Mouse (Mus musculus) neural tube, embryonic 14.5 days (tissue): ENCODE measurements around the gene Cacna1h. TPM values are rescaled to one million over a fixed set of nuclear protein-coding genes. Genes with fewer than 3 reads are reported as not detected.

ENCODE experiments used
- ATAC-seq: fragments of 200-750 bp; cut with Nextera tagmentation; 2 replicates; pipeline ENCODE4 v1.8.0; 2017; ENCODE audit warnings: low read depth, mild to moderate bottlenecking, moderate TSS enrichment, moderate library complexity
- H3K27ac ChIP-seq: fragments of 300-500 bp; sonication (generic); 2 replicates; pipeline ENCODE4 v1.5.1; 2014; ENCODE audit warnings: low read depth, mild to moderate bottlenecking, control low read depth, low read length, moderate library complexity, mixed read lengths
- H3K27me3 ChIP-seq: fragments of 300-500 bp; sonication (generic); 2 replicates; pipeline ENCODE4 v1.6.1; 2014; ENCODE audit warnings: low read length; ENCODE audit not compliant: control insufficient read depth, insufficient read depth
- H3K36me3 ChIP-seq: fragments of 300-500 bp; sonication (generic); 2 replicates; pipeline ENCODE4 v1.6.1; 2014; ENCODE audit warnings: low read length, mixed read lengths; ENCODE audit not compliant: control insufficient read depth, insufficient read depth
- H3K4me1 ChIP-seq: fragments of 300-500 bp; sonication (generic); 2 replicates; pipeline ENCODE4 v1.6.1; 2014; ENCODE audit warnings: low read length; ENCODE audit not compliant: control insufficient read depth, insufficient read depth
- H3K4me2 ChIP-seq: fragments of 300-500 bp; sonication (generic); 2 replicates; pipeline ENCODE4 v1.6.1; 2014; ENCODE audit warnings: mild to moderate bottlenecking, low read depth, low read length, control low read depth
- H3K4me3 ChIP-seq: fragments of 300-500 bp; sonication (generic); 2 replicates; pipeline ENCODE4 v1.5.1; 2014; ENCODE audit warnings: low read depth, low read length, control low read depth, mixed read lengths
- H3K9ac ChIP-seq: fragments of 300-500 bp; sonication (generic); replicated peaks from 2 replicates; pipeline ENCODE4 v1.6.1; 2014; ENCODE audit warnings: low read depth, mild to moderate bottlenecking, control low read depth, low read length, mixed read lengths
- H3K9me3 ChIP-seq: fragments of 300-500 bp; sonication (generic); 2 replicates; pipeline ENCODE4 v1.6.1; 2016; ENCODE audit warnings: low read length; ENCODE audit not compliant: control insufficient read depth
- WGBS: fragments of 180-500 bp; shearing (Covaris S2); extraction: QIAGEN DNeasy Blood & Tissue Kit; methylation state at CpG from one replicate; pipeline ENCODE4 v1.1.7; 2014; 5-methylcytosine and 5-hydroxymethylcytosine counted together
- polyA plus RNA-seq: library from polyadenylated mRNA; unstranded; fragments of >200 nt; fragmentation: Nextera tagmentation; extraction: Ambion mirVana; gene quantifications from 2 replicates; pipeline ENCODE4 v1.2.1, GENCODE M21; 2014

Gene Cacna1h
- polyA plus RNA-seq, 1 experiment from 2014 or later: 12.3 TPM

- H3K9me3 ChIP-seq: no peaks in the 10 kb centered on the region
- peaks cover 55% of the 10 kb centered on the region for H3K4me1 ChIP-seq
- H3K27me3 ChIP-seq: no peaks in the 10 kb centered on the region
- H3K4me3 ChIP-seq: no peak overlapping the region
- H3K4me2 ChIP-seq: no peak overlapping the region
- no peak overlapping the region for H3K9ac ChIP-seq
- no peak for ATAC-seq
- no peaks in the 10 kb centered on the region for H3K36me3 ChIP-seq
- 60% methylated on average over 4 of the region's 4 CpGs for WGBS
- H3K27ac ChIP-seq: no peak overlapping the region
Observed at GRCm38 (mm10) chr17:25407352-25407751, 26.2 kb downstream of the Cacna1h start.

DNA sequence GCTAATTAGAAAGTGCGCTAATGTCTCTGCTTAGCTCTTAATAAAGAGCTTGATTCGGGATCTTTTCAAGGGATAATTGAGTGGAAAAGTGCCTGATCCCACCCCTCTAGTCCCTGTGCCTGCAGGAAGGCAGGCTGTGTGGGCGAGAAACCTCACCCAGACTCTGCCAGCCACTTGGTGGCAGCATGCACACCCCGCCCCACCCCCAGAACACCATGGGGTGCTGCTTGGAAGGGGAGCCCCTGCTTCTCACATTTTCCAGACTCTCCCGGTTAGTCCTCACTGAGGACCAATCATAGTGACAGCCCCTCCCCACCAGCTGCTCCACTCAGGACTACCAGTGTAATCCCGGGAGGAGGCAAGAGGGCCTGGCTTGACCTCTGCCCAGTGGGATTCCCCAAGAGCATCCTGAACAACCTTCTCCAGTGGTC, 27.6 kb downstream of the Cacna1h start:
- Histone ChIP-seq H3K9ac (no peak overlapping the region), H3K4me3 (no peak overlapping the region), H3K4me1 (peaks cover 52% of the 10 kb centered on the region), H3K9me3 (no peaks in the 10 kb centered on the region), H3K36me3 (no peaks in the 10 kb centered on the region), H3K27ac (peak overlapping the region; percentile 44; the same call in 1 of the 2 replicates), H3K27me3 (no peaks in the 10 kb centered on the region), H3K4me2 (no peak overlapping the region)
- WGBS: 12% methylated on average over 6 of the region's 6 CpGs
- no peak for ATAC-seq

DNA sequence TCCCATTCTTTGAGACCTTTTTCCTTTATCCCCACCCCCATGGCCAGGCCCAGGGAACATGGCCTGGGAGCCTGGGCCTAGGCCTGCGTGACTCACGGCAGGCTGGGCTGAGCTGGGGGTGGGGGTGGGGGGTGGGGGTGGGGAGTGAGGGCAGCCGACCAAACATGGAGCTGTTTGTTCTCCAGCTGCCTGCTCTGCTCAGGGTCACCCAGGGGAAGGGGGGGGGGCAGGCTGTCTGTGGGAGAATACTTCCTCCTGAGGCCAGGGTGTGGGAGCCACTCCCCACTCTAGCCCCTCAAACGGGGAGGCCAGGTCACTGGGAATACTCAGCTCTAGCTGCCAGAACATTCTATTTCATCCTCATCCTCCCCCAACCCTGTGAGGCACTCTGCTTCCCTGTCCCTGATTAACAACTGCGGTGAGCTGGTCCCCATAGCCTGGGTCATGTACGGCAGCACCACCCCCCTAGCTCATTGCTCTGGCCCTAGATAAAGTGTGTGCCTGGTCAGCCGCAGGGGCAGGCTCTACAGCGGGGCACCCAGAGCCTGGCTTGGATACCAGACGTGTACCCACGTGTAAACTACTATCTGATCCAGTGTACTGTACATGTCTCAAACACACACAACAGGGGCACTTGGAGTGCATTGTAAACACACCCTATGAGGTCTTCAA, 28.2 kb downstream of the Cacna1h start:
- 9% methylated on average over 10 of the region's 10 CpGs for WGBS
- H3K4me2 ChIP-seq: no peak overlapping the region
- no peaks in the 10 kb centered on the region for H3K9me3 ChIP-seq
- ATAC-seq: peak; percentile 35; the same call in 1 of the 2 replicates
- no peak overlapping the region for H3K9ac ChIP-seq
- peaks cover 47% of the 10 kb centered on the region for H3K4me1 ChIP-seq
- peak overlapping the region; percentile 44; the same call in 1 of the 2 replicates for H3K27ac ChIP-seq
- no peak overlapping the region for H3K4me3 ChIP-seq
- no peaks in the 10 kb centered on the region for H3K36me3 ChIP-seq
- H3K27me3 ChIP-seq: no peaks in the 10 kb centered on the region

GRCm38 (mm10) chr17:25404190-25404589, 29.4 kb downstream of the Cacna1h start:
- peaks cover 41% of the 10 kb centered on the region for H3K4me1 ChIP-seq
- no peak for ATAC-seq

DNA sequence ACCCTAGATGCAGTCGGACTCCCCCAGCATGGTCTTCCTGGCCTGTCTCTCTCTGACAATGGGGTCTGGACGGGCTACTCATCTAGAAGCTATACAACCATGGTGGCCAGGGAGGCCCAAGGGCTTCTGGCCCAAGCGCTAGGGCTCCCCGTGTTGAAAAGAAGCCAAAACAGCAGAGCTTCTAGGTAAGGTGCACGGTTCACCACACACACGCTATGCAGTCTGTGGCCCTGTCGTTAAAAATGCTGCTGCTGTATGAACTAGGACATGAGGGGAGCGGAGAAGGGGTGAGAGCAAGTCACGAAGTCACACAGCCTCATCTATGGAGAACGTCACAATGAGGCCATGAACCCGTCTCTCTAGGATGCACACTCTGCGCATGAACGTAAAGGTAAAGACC, 31.4 kb downstream of the Cacna1h start:
- peaks cover 34% of the 10 kb centered on the region for H3K4me1 ChIP-seq

More at GRCm38 (mm10) chr17:25404190-25404589, 29.4 kb downstream of the Cacna1h start:
- H3K4me3 ChIP-seq: no peak overlapping the region
- 0 out of 2 replicates have a peak overlapping the region, but pooled peaks have one; percentile 8 for H3K9ac ChIP-seq
- H3K27ac ChIP-seq: no peak overlapping the region
- H3K9me3 ChIP-seq: no peaks in the 10 kb centered on the region
- no peak overlapping the region for H3K4me2 ChIP-seq
- no peaks in the 10 kb centered on the region for H3K36me3 ChIP-seq
- 31% methylated on average over 3 of the region's 3 CpGs for WGBS
- H3K27me3 ChIP-seq: no peaks in the 10 kb centered on the region

GRCm38 (mm10) chr17:25401491-25401890, 32.1 kb downstream of the Cacna1h start:
- Histone ChIP-seq H3K27ac (no peak overlapping the region), H3K36me3 (no peaks in the 10 kb centered on the region), H3K4me2 (no peak overlapping the region), H3K27me3 (no peaks in the 10 kb centered on the region), H3K9ac (no peak overlapping the region), H3K9me3 (no peaks in the 10 kb centered on the region), H3K4me1 (peaks cover 27% of the 10 kb centered on the region), H3K4me3 (no peak overlapping the region)
- WGBS: 38% methylated on average over 4 of the region's 4 CpGs
- no peak for ATAC-seq

More for the DNA sequence above, 31.4 kb downstream of the Cacna1h start:
- ATAC-seq: no peak
- H3K27ac ChIP-seq: no peak overlapping the region
- H3K36me3 ChIP-seq: no peaks in the 10 kb centered on the region
- H3K4me2 ChIP-seq: no peak overlapping the region
- no peaks in the 10 kb centered on the region for H3K27me3 ChIP-seq
- H3K9me3 ChIP-seq: no peaks in the 10 kb centered on the region
- 85% methylated on average over 13 of the region's 13 CpGs for WGBS
- H3K4me3 ChIP-seq: no peak overlapping the region
- H3K9ac ChIP-seq: no peak overlapping the region

DNA sequence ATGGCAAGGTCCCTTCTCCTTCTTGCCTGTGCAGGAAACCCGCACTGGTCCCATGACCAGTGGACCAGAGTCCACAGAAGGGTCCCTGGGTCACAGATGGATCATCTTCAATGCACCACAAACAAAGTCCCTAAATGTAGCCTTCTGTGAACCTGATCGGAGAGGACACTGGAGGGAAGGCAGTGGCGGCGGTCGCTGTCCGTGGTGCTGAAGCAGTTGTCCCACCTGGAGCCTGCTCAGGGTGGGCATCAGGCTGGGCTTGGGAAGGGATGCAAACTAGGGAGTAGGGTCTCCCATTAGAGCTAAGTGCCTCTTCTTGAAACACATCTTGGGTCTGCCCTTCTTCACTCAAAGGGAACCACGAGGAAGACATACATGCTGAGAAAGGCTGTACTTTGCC, 33.1 kb downstream of the Cacna1h start:
- Histone ChIP-seq H3K36me3 (no peaks in the 10 kb centered on the region), H3K27me3 (no peaks in the 10 kb centered on the region), H3K4me1 (peaks cover 17% of the 10 kb centered on the region), H3K9me3 (no peaks in the 10 kb centered on the region), H3K4me2 (no peak overlapping the region), H3K27ac (no peak overlapping the region), H3K9ac (no peak overlapping the region), H3K4me3 (no peak overlapping the region)
- WGBS: 12% methylated on average over 7 of the region's 7 CpGs
- ATAC-seq: no peak

DNA sequence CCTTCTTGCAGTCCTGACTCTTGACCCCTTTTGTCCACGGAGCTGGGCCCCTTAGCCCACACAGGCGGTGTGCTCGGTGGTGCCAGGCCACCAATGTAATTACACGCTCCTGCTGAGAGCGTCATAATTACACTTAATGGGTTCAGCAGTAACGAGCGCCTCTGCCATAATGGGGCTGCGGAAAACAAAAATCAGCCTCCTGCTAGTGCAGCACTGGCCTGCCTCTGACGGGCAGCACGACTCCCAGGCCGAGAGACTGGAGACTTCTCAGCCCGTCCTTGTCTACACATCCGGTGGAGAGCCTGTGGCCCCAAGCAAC, 35.1 kb downstream of the Cacna1h start:
- no peaks in the 10 kb centered on the region for H3K9me3 ChIP-seq
- no peak overlapping the region for H3K4me3 ChIP-seq
- no peaks in the 10 kb centered on the region for H3K27me3 ChIP-seq
- no peaks in the 10 kb centered on the region for H3K4me1 ChIP-seq
- 15% methylated on average over 13 of the region's 13 CpGs for WGBS
- ATAC-seq: peak; percentile 59; the same call in 1 of the 2 replicates
- H3K9ac ChIP-seq: no peak overlapping the region; the same call in 1 of the 2 replicates
- no peak overlapping the region for H3K4me2 ChIP-seq
- no peaks in the 10 kb centered on the region for H3K36me3 ChIP-seq
- H3K27ac ChIP-seq: no peak overlapping the region

DNA sequence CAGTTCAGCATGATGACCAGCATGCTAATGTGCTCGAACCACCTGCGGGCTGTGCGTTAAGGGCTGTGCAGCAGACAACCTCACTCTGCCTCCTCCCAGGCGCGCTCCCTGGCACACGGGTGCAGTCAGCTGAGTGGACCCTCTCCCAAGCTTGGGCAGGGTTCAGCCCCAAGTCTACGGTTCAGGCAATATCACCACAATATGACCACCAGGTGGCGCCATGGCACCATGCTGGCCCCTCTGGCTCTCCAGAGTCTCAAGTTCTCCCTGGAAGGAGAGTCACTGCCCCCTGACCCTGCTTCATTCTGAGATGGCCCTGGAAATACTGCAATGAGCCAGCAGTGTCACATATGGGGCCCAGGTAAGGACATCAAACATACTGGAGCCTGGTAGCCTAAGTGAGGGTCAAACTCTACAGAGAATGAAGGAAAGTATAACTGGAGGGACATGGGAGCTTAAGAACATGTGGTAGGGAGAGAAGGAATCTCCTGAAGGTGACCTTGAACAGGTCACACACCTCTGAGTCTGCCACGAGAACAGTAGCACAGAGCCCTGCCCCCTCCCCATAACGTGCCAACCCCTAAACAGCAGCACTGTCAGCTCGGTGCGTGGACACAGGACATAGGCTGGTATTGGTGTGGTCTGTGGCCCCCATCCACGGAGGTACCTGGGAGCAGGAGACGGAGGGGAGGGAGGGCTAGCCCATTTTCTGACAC, 35.6 kb downstream of the Cacna1h start:
- Histone ChIP-seq H3K27ac (no peak overlapping the region), H3K4me2 (no peak overlapping the region), H3K9me3 (no peaks in the 10 kb centered on the region), H3K4me1 (no peaks in the 10 kb centered on the region), H3K36me3 (no peaks in the 10 kb centered on the region), H3K9ac (no peak overlapping the region), H3K4me3 (no peak overlapping the region), H3K27me3 (no peaks in the 10 kb centered on the region)
- WGBS: 25% methylated on average over 14 of the region's 14 CpGs
- ATAC-seq: peak; percentile 52; the same call in 1 of the 2 replicates
